Mouse (Mus musculus) myocyte (in vitro differentiated cells): ENCODE measurements at regions not wholly inside any gene's neighbourhood (a gene's known extent, or its start where the extent isn't known, plus 50 kb on each side); places are given as distances from the start of the nearest gene placed in this dataset.

ENCODE experiments used
- H3K27me3 ChIP-seq: one replicate; pipeline ENCODE4 v1.6.1; 2011; ENCODE audit not compliant: control insufficient read depth, insufficient read depth, insufficient read length
- H3K36me3 ChIP-seq: one replicate; pipeline ENCODE4 v1.6.1; 2011; ENCODE audit not compliant: control insufficient read depth, insufficient read depth
- H3K4me2 ChIP-seq: one replicate; pipeline ENCODE4 v1.6.1; 2011; ENCODE audit warnings: low read depth, control low read depth
- H3K4me3 ChIP-seq: one replicate; pipeline ENCODE4 v1.5.1; 2011; ENCODE audit warnings: mild to moderate bottlenecking, control low read depth, moderate library complexity
- H3K79me2 ChIP-seq: one replicate; pipeline ENCODE4 v1.6.1; 2011; ENCODE audit not compliant: control insufficient read depth, insufficient read depth
- H3ac ChIP-seq: one replicate; pipeline ENCODE4 v1.6.1; 2011; ENCODE audit not compliant: control insufficient read depth, insufficient read length
- CEBPB ChIP-seq: IDR thresholded peaks from 2 replicates; pipeline ENCODE4 v1.6.1; 2011; ENCODE audit warnings: mild to moderate bottlenecking, moderate library complexity; ENCODE audit not compliant: poor library complexity, insufficient read depth, severe bottlenecking
- E2F4 ChIP-seq: IDR thresholded peaks from one replicate; pipeline ENCODE4 v1.6.1; 2011; ENCODE audit warnings: mild to moderate bottlenecking, control low read depth, moderate library complexity; ENCODE audit not compliant: insufficient read depth
- MAX ChIP-seq: IDR thresholded peaks from one replicate; pipeline ENCODE4 v1.6.1; 2011; ENCODE audit warnings: low read depth, mild to moderate bottlenecking, control low read depth
- MYOD1 ChIP-seq, 3 experiments: IDR thresholded peaks; one replicate each; pipeline ENCODE4 v1.6.1; 2011; ENCODE audit warnings: control low read depth in 2 of 3, low read depth in 2 of 3, mild to moderate bottlenecking in 2 of 3, moderate library complexity in 1 of 3; ENCODE audit not compliant: insufficient read length in 2 of 3, control insufficient read depth in 1 of 3
- MYOG ChIP-seq, 3 experiments: IDR thresholded peaks; one replicate each; pipeline ENCODE4 v1.6.1; 2011; ENCODE audit warnings: control low read depth in 2 of 3, low read depth in 2 of 3, mild to moderate bottlenecking in 2 of 3; ENCODE audit not compliant: insufficient read length in 2 of 3, control insufficient read depth in 1 of 3, insufficient read depth in 1 of 3
- POLR2A ChIP-seq: IDR thresholded peaks from one replicate; pipeline ENCODE4 v1.6.1; 2011; ENCODE audit warnings: low read depth, mild to moderate bottlenecking, control low read depth, moderate library complexity; ENCODE audit not compliant: insufficient read length
- POLR2AphosphoS2 ChIP-seq: IDR thresholded peaks from one replicate; pipeline ENCODE4 v1.6.1; 2011; ENCODE audit warnings: low read depth, control low read depth; ENCODE audit not compliant: insufficient read length
- REST ChIP-seq: IDR thresholded peaks from one replicate; pipeline ENCODE4 v1.6.1; 2011; ENCODE audit warnings: mild to moderate bottlenecking, control low read depth, moderate library complexity; ENCODE audit not compliant: insufficient read depth, insufficient read length
- SRF ChIP-seq: IDR thresholded peaks from one replicate; pipeline ENCODE4 v1.6.1; 2011; ENCODE audit warnings: low read depth; ENCODE audit not compliant: control insufficient read depth, insufficient read length
- TCF12 ChIP-seq: IDR thresholded peaks from one replicate; pipeline ENCODE4 v1.6.1; 2011; ENCODE audit warnings: mild to moderate bottlenecking, control low read depth; ENCODE audit not compliant: poor library complexity, insufficient read depth, severe bottlenecking
- TCF3 ChIP-seq: IDR thresholded peaks from one replicate; pipeline ENCODE4 v1.6.1; 2011; ENCODE audit warnings: low read depth, control low read depth; ENCODE audit not compliant: insufficient read length
- USF1 ChIP-seq: IDR thresholded peaks from one replicate; pipeline ENCODE4 v1.6.1; 2011; ENCODE audit warnings: low read depth, mild to moderate bottlenecking, control low read depth, moderate library complexity

DNA sequence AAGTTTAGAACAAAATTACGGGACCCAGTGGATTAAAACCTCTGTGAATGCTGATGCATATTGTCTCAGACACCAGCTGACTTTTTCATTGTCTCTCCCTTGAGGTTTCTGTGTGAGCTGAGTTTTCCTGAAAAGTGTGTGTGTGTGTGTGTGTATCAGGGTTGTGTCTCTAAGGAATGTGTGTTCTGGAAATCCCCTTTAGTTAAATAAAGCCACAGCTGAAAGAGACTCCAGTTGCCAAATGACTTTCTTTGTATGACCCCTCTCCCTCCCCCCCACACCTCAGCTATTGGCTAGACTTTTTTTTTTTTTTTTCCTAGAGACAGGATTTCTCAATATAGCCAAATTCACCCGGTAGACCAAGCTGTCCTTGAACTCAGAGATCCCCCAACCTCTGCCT, 119.5 kb upstream of the Nmur2 start:
- Histone ChIP-seq H3K27me3 (no peaks in the 10 kb centered on the region), H3K4me3 (no peak overlapping the region), H3K36me3 (no peaks in the 10 kb centered on the region), H3K79me2 (no peaks in the 10 kb centered on the region), H3K4me2 (no peak overlapping the region), H3ac (no peak overlapping the region)
- TF ChIP-seq MAX (no peak), USF1 (no peak), TCF12 (no peak), REST (no peak)

DNA sequence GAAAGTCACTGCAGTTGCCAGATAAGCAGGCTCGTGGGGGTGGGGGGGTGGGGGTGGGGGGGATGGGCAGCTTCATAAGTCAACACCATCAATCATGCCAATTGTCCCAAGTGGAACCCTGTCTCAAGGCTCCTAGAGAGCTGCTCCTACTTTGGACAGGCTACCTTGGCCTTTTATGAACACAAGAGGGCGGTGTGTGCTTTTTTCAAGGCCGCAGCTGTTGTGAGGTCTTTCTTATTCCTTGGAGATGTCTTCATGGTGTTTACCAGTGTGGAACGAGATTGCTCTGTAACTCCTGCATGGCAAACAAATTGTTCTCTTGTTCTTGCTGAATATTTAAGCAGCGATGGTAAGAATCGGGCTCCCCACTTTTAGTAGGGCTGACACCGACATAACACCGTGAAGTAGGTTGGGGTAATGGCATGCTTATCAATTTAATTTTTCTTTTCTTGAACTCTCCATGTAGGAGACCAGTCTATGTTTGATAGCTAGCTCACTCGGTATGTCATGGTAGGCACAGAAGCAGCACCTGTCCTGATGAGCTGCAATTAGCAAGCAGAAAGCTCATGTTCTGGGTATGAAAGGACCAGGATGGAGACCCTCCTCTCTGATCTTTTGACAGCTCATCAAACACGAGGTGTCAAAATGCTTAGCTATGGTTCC, 118.7 kb upstream of the Nmur2 start:
- Histone ChIP-seq H3ac (no peak overlapping the region), H3K36me3 (no peaks in the 10 kb centered on the region), H3K4me2 (peak overlapping the region; percentile 49), H3K27me3 (no peaks in the 10 kb centered on the region), H3K4me3 (no peak overlapping the region), H3K79me2 (no peaks in the 10 kb centered on the region)
- no peak for TF ChIP-seq MYOD1 (IDR thresholded peaks at IDR 0.05; ENCODE audit: control insufficient read depth in 1 of 3, insufficient read length in 2 of 3, low read depth in 2 of 3)
- TF ChIP-seq E2F4 = no peak
- no peak for TF ChIP-seq TCF12
- TF ChIP-seq MAX = no peak
- TF ChIP-seq USF1 = no peak
- TF ChIP-seq REST = no peak
- no peak for TF ChIP-seq POLR2A
- peak in 1 of 3 experiments; percentile 11 for TF ChIP-seq MYOG (IDR thresholded peaks at IDR 0.05; ENCODE audit: control insufficient read depth in 1 of 3, insufficient read depth in 1 of 3, insufficient read length in 2 of 3, low read depth in 2 of 3)

DNA sequence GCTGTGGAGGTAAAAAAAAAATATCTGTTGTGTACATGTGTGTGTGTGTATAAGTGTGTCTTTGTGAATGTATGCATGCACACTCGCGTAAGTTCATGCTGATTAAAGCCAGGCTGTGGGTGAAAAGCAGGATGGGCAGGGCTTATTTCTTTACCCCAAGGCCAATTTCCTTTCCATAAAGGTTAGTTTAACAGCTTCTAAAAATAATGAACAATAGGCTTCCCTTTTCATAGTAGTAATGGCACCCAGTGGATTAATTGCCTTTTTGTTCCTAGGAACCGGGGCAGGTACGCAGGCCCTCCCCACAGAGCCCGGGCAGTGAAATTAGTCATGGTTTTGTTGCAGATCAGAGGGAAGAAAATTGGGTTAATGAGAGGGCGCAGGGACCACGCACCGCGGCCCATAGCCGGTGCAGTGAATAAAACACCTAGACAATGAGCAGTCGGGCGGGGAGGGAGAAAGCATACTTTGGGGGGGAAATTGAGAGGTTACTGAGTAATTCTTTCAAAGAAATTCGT, 110.1 kb upstream of the Nmur2 start:
- TF ChIP-seq REST = no peak
- TF ChIP-seq MAX = no peak
- no peak for TF ChIP-seq TCF12
- no peak for TF ChIP-seq POLR2A
- TF ChIP-seq E2F4 = no peak
- no peak for TF ChIP-seq SRF
- TF ChIP-seq MYOG (IDR thresholded peaks at IDR 0.05; ENCODE audit: control insufficient read depth in 1 of 3, insufficient read depth in 1 of 3, insufficient read length in 2 of 3, low read depth in 2 of 3) = no peak
- TF ChIP-seq USF1 = no peak
- no peak for TF ChIP-seq CEBPB
- no peak for TF ChIP-seq TCF3
- no peak for TF ChIP-seq MYOD1 (IDR thresholded peaks at IDR 0.05; ENCODE audit: control insufficient read depth in 1 of 3, insufficient read length in 2 of 3, low read depth in 2 of 3)
- no peak for TF ChIP-seq POLR2AphosphoS2
- no peaks in the 10 kb centered on the region for H3K27me3 ChIP-seq
- no peaks in the 10 kb centered on the region for H3K79me2 ChIP-seq
- H3K4me3 ChIP-seq = no peak overlapping the region
- no peak overlapping the region for H3K4me2 ChIP-seq
- no peak overlapping the region for H3ac ChIP-seq
- H3K36me3 ChIP-seq = no peaks in the 10 kb centered on the region

DNA sequence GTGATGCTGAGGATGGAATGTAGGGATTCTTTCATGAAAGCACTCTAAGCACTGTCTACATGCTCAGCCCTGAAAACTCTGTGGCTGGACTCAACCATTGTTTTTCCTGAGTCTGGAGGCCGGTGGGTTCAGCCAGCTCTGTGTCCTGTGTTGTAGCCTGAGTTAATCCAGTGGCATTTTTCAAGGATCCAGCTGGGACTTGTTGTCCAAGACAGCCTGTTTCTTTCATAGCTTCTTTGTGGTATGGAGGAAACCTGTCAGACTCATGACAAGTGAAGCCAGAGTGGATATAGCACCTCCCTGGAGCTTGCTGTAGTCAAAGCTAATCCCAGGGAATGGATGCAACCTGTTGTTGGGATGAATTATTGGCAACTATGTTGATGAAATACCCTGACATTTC, 108.9 kb upstream of the Nmur2 start:
- no peak overlapping the region for H3K4me3 ChIP-seq

DNA sequence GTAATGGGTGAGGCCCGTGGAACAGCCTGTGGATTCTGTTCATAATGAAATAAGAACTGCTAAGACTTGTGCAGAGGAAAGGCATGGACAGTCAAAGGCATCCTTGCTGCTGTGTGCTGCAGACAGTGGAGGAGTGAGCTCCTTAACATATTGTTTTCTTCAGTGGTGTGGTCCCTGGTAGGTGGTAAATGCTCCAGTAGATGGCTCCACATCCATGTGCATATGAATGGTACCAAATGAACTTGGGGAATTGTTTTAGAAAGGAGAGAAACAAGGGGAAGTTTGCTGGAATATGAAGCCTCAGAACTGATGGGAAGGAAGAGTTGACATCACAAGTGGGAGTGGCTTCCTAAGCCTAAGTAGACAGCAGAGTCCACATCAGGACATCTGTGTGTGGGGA, 108.1 kb upstream of the Nmur2 start:
- no peaks in the 10 kb centered on the region for H3K27me3 ChIP-seq
- H3K79me2 ChIP-seq = no peaks in the 10 kb centered on the region
- no peak overlapping the region for H3ac ChIP-seq
- H3K36me3 ChIP-seq = no peaks in the 10 kb centered on the region
- no peak overlapping the region for H3K4me2 ChIP-seq
- TF ChIP-seq POLR2A (no peak), USF1 (no peak), E2F4 (no peak), POLR2AphosphoS2 (no peak), MYOG (IDR thresholded peaks at IDR 0.05; ENCODE audit: control insufficient read depth in 1 of 3, insufficient read depth in 1 of 3, insufficient read length in 2 of 3, low read depth in 2 of 3) (no peak), MAX (no peak), CEBPB (no peak), TCF3 (no peak), TCF12 (no peak), SRF (no peak), MYOD1 (IDR thresholded peaks at IDR 0.05; ENCODE audit: control insufficient read depth in 1 of 3, insufficient read length in 2 of 3, low read depth in 2 of 3) (no peak), REST (no peak)
- H3K4me3 ChIP-seq = no peak overlapping the region

More for the DNA sequence above, 108.9 kb upstream of the Nmur2 start:
- Histone ChIP-seq H3ac (no peak overlapping the region), H3K36me3 (no peaks in the 10 kb centered on the region), H3K79me2 (no peaks in the 10 kb centered on the region), H3K27me3 (no peaks in the 10 kb centered on the region), H3K4me2 (no peak overlapping the region)
- TF ChIP-seq CEBPB (no peak), USF1 (no peak), MAX (no peak), POLR2A (no peak), REST (no peak), MYOD1 (IDR thresholded peaks at IDR 0.05; ENCODE audit: control insufficient read depth in 1 of 3, insufficient read length in 2 of 3, low read depth in 2 of 3) (no peak), TCF3 (no peak), E2F4 (no peak), TCF12 (no peak), POLR2AphosphoS2 (no peak), SRF (no peak), MYOG (IDR thresholded peaks at IDR 0.05; ENCODE audit: control insufficient read depth in 1 of 3, insufficient read depth in 1 of 3, insufficient read length in 2 of 3, low read depth in 2 of 3) (no peak)
